Mouse (Mus musculus) heart, adult 8-10 months (tissue): ENCODE results near the gene Gm12845. TPM values are rescaled to one million over a fixed set of nuclear protein-coding genes. Genes with fewer than 3 reads are reported as not detected.

Source experiments
- total RNA-seq, 4 experiments: library from RNA; stranded (reverse); gene quantifications; 2 replicates each; pipeline ENCODE4 v1.2.4; 2022

Gm12845 gene
- total RNA-seq, 4 experiments from 2014 or later: not detected

Other genes starting within 250 kb of the Gm12845 start
- gene Rnf220, start 227.4 kb upstream of the Gm12845 start, total RNA-seq: 10 to 100 TPM; 30.3 to 37.3 (median 31.9) TPM
- gene Eri3, start 174.0 kb upstream of the Gm12845 start, total RNA-seq: 100 to 1,000 TPM in 2 of 4 experiments, 10 to 100 TPM in 2; 85.6 to 111 (median 98.8) TPM
- gene Dmap1, start 42.1 kb upstream of the Gm12845 start, total RNA-seq: 10 to 100 TPM; 15.9 to 23.7 (median 20.9) TPM
- gene Klf17, start 41.2 kb downstream of the Gm12845 start, total RNA-seq: not detected
- gene Slc6a9, start 110.1 kb downstream of the Gm12845 start, total RNA-seq: 1 to 10 TPM; 1.7 to 2.3 (median 2.2) TPM
- under 1 TPM in 2 of 4 experiments, not detected in 2; 0.25 to 0.50 TPM for gene Ccdc24, start 148.1 kb downstream of the Gm12845 start, total RNA-seq
- gene B4galt2, start 159.1 kb downstream of the Gm12845 start, total RNA-seq: 1 to 10 TPM; 4.2 to 5.1 (median 4.4) TPM
- gene Atp6v0b, start 162.9 kb downstream of the Gm12845 start, total RNA-seq: 100 to 1,000 TPM; 108 to 133 (median 121) TPM
- gene Dph2, start 167.6 kb downstream of the Gm12845 start, total RNA-seq: 1 to 10 TPM; 3.4 to 4.1 (median 3.9) TPM
- gene Ipo13, start 190.6 kb downstream of the Gm12845 start, total RNA-seq: 10 to 100 TPM; 58.9 to 86.0 (median 75.4) TPM
- under 1 TPM in 1 of 4 experiments, not detected in 3; 0.34 TPM for gene Artn, start 205.4 kb downstream of the Gm12845 start, total RNA-seq